Mouse (Mus musculus): ENCODE measurements around the gene Ppp2r3d.

GRCm38 (mm10) chr9:124408564-124408963, 68.1 kb downstream of the Ppp2r3d start:
- TF ChIP-seq CTCF (IDR thresholded peaks at IDR 0.05; ENCODE audit: low read depth) (no peak), EP300 (IDR thresholded peaks at IDR 0.05; ENCODE audit: low read depth) (no peak)

Data from liver, embryonic 14.5 days (tissue).